Mouse (Mus musculus): Measurements from ENCODE around the gene Maml2. TPM values are rescaled to one million over a fixed set of nuclear protein-coding genes. Genes with fewer than 3 reads are reported as not detected.

Maml2 gene
- polyA plus RNA-seq, 1 experiment from 2014 or later: 6.3 TPM

GRCm38 (mm10) chr9:13749675-13749998 lies 451.9 kb downstream of the Maml2 start:
- peaks cover 16% of the 10 kb centered on the region for H3K36me3 ChIP-seq (replicated peaks)
- H3K4me3 ChIP-seq: peak overlapping the region; percentile 85
- H3K4me1 ChIP-seq: peaks cover 19% of the 10 kb centered on the region
- 5% methylated on average over 7 of the region's 7 CpGs for WGBS
- no peak for DNase-seq (ENCODE audit: extremely low spot score, low spot score)
- peaks cover 12% of the 10 kb centered on the region for H3K9me3 ChIP-seq
- no peaks in the 10 kb centered on the region for H3K27me3 ChIP-seq (ENCODE audit: poor library complexity, severe bottlenecking)
- H3K27ac ChIP-seq: peak overlapping the region; percentile 96

GRCm38 (mm10) chr9:13752543-13752942 lies 454.8 kb downstream of the Maml2 start:
- peaks cover 16% of the 10 kb centered on the region for H3K36me3 ChIP-seq (replicated peaks)
- 95% methylated on average over 4 of the region's 4 CpGs for WGBS
- H3K4me1 ChIP-seq: peaks cover 19% of the 10 kb centered on the region
- H3K27me3 ChIP-seq (ENCODE audit: poor library complexity, severe bottlenecking): no peaks in the 10 kb centered on the region
- H3K27ac ChIP-seq: no peak overlapping the region
- no peak overlapping the region for H3K4me3 ChIP-seq
- DNase-seq (ENCODE audit: extremely low spot score, low spot score): no peak
- H3K9me3 ChIP-seq: peaks cover 12% of the 10 kb centered on the region

Small RNAs within 50 kb of the gene (microRNA-seq; reads per million reads assigned to microRNA genes)
- not detected for gene Gm22643

Other genes starting within 250 kb of the Maml2 start
- gene Jrkl, start 52.1 kb upstream of the Maml2 start, polyA plus RNA-seq (2016; fragmentation: Nextera tagmentation; extraction: Ambion mirVana): 7.1 and 8.4 TPM in 2 replicates
- 7.7 and 8.0 TPM in 2 replicates for gene Ccdc82, start 51.0 kb upstream of the Maml2 start, polyA plus RNA-seq (2016; fragmentation: Nextera tagmentation; extraction: Ambion mirVana)
- not detected in 2 replicates for gene Gm17571, start 148.8 kb downstream of the Maml2 start, polyA plus RNA-seq (2016; fragmentation: Nextera tagmentation; extraction: Ambion mirVana)

Measured in forebrain, embryonic 10.5 days (tissue).